ENCODE assay signal across 25 mouse cellular contexts in the genomic region with DNA sequence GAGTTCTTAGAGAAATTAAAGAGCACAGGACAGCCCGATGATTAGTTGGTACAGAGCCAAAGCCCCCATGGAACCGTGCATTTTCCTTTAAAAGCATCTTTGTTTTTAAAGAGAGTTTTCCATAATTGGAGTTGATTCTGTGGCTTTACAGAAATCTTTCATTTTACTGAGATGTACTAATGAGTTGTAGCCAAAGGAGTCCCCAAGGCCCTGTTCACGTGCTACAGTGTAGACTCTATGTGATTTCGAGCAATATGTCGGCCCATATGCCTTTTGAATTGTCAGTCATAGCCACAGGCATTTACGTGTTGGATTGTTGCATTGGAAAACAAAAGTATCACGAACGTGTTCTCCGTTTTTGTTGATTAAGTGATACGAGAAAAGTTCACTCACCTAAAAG.
"Had no signal": no experiment of that assay in that cellular context is flagged by ENCODE, and none has a peak within 500 bp of the region (broad histone marks: within the 10 kb centered on the region; RNA-seq: fewer than 3 reads in every experiment).

No protein-coding gene starts in this region.

- H3K9me3 ChIP-seq: heart, embryonic 13.5 days; heart, embryonic 15.5 days; hindbrain, embryonic 13.5 days; hindbrain, embryonic 15.5 days; kidney, embryonic 15.5 days; limb, embryonic 13.5 days; limb, embryonic 15.5 days; liver, embryonic 12.5 days had no signal

- H3K36me3 ChIP-seq: heart, embryonic 13.5 days; heart, embryonic 15.5 days; hindbrain, embryonic 15.5 days; kidney, embryonic 15.5 days; limb, embryonic 13.5 days; limb, embryonic 15.5 days; liver, embryonic 12.5 days had no signal

- ATAC-seq: hindbrain, postnatal 0 days; intestine, embryonic 16.5 days; liver, embryonic 12.5 days had no signal

- H3K27ac ChIP-seq: heart, adult 2 months; heart, embryonic 13.5 days; heart, embryonic 15.5 days; hindbrain, embryonic 13.5 days; hindbrain, embryonic 15.5 days; hindbrain, postnatal 0 days; kidney, embryonic 15.5 days; kidney, postnatal 0 days; limb, embryonic 13.5 days; limb, embryonic 15.5 days; liver, embryonic 12.5 days had no signal

- H3K4me3 ChIP-seq: heart, adult 2 months; heart, embryonic 13.5 days; heart, embryonic 15.5 days; hindbrain, embryonic 13.5 days; hindbrain, embryonic 15.5 days; kidney, embryonic 15.5 days; limb, embryonic 13.5 days; limb, embryonic 15.5 days; liver, embryonic 12.5 days had no signal

- H3K4me1 ChIP-seq: heart, embryonic 13.5 days; heart, embryonic 15.5 days; limb, embryonic 13.5 days; limb, embryonic 15.5 days; liver, embryonic 12.5 days had no signal

- H3K4me2 ChIP-seq: heart, embryonic 11.5 days; heart, embryonic 13.5 days; heart, embryonic 15.5 days; hindbrain, embryonic 13.5 days; hindbrain, embryonic 15.5 days; kidney, embryonic 15.5 days; limb, embryonic 13.5 days; limb, embryonic 15.5 days; liver, embryonic 12.5 days had no signal

- H3K27me3 ChIP-seq: heart, embryonic 13.5 days; heart, embryonic 15.5 days; hindbrain, embryonic 13.5 days; hindbrain, embryonic 15.5 days; kidney, embryonic 15.5 days; limb, embryonic 13.5 days; limb, embryonic 15.5 days; liver, embryonic 12.5 days had no signal

- DNase-seq: gastrocnemius, postnatal 14 days; gastrocnemius, postnatal 36 days; heart, adult 2 months; heart, postnatal 14 days; heart, postnatal 36 days; kidney, adult 11 months; kidney, adult 2 months; kidney, adult 9 months; kidney, postnatal 14 days; kidney, postnatal 36 days; layer of hippocampus, adult 9-11 months; layer of hippocampus, postnatal 36 days; left cerebral cortex, postnatal 4 days had no signal

- H3K9ac ChIP-seq: heart, embryonic 13.5 days; heart, embryonic 15.5 days; hindbrain, embryonic 13.5 days; hindbrain, embryonic 15.5 days; kidney, embryonic 15.5 days; limb, embryonic 13.5 days; limb, embryonic 15.5 days; liver, embryonic 12.5 days had no signal
